Mouse (Mus musculus) embryo, embryonic 11 days (tissue): ENCODE data around the gene Hoxa4.
A peak's percentile ranks its signal among the peaks of the same experiment; 100 is the strongest.

ENCODE experiments used
- DNase-seq: peaks from one replicate; pipeline ENCODE4 v3.0.0-alpha.2; 2015

Hoxa4 gene

GRCm38 (mm10) chr6:52203121-52203370, 11.5 kb upstream of the Hoxa4 start:
- no peak for DNase-seq

GRCm38 (mm10) chr6:52202362-52203120, 11.0 kb upstream of the Hoxa4 start:
- no peak for DNase-seq

- DNase-seq: no peak
Measured at GRCm38 (mm10) chr6:52201269-52201668, 9.7 kb upstream of the Hoxa4 start.

GRCm38 (mm10) chr6:52200751-52201250, 9.2 kb upstream of the Hoxa4 start:
- DNase-seq: no peak

- DNase-seq: no peak
Measured at GRCm38 (mm10) chr6:52200073-52200750, 8.7 kb upstream of the Hoxa4 start.

- peak; percentile 88 for DNase-seq
Measured at GRCm38 (mm10) chr6:52197271-52197670, 5.7 kb upstream of the Hoxa4 start.

GRCm38 (mm10) chr6:52196811-52197210, 5.3 kb upstream of the Hoxa4 start:
- DNase-seq: no peak

- DNase-seq: peak; percentile 84
Measured at GRCm38 (mm10) chr6:52194690-52195089, 3.1 kb upstream of the Hoxa4 start.

- peak; percentile 95 for DNase-seq
Measured at GRCm38 (mm10) chr6:52191860-52192550, 452 bp upstream of the Hoxa4 start.

- no peak for DNase-seq
Measured at GRCm38 (mm10) chr6:52190410-52190809, 1.1 kb downstream of the Hoxa4 start.

- no peak for DNase-seq
Measured at GRCm38 (mm10) chr6:52189909-52190308, 1.6 kb downstream of the Hoxa4 start.

GRCm38 (mm10) chr6:52189172-52189591, 2.4 kb downstream of the Hoxa4 start:
- peak; percentile 55 for DNase-seq

- no peak for DNase-seq
Measured at GRCm38 (mm10) chr6:52186500-52186899, 5.1 kb downstream of the Hoxa4 start.

GRCm38 (mm10) chr6:52185834-52186233, 5.7 kb downstream of the Hoxa4 start:
- DNase-seq: no peak

- peak; percentile 78 for DNase-seq
Measured at GRCm38 (mm10) chr6:52185222-52185621, 6.3 kb downstream of the Hoxa4 start.

- DNase-seq: no peak
Measured at GRCm38 (mm10) chr6:52184668-52185067, 6.9 kb downstream of the Hoxa4 start.

GRCm38 (mm10) chr6:52183311-52184080, 8.1 kb downstream of the Hoxa4 start:
- no peak for DNase-seq

GRCm38 (mm10) chr6:52182793-52183192, 8.8 kb downstream of the Hoxa4 start:
- peak; percentile 51 for DNase-seq

GRCm38 (mm10) chr6:52182030-52182429, 9.5 kb downstream of the Hoxa4 start:
- no peak for DNase-seq

GRCm38 (mm10) chr6:52180726-52181125, 10.8 kb downstream of the Hoxa4 start:
- no peak for DNase-seq

- peak; percentile 43 for DNase-seq
Measured at GRCm38 (mm10) chr6:52180213-52180710, 11.3 kb downstream of the Hoxa4 start.

- DNase-seq: peak; percentile 43
Measured at GRCm38 (mm10) chr6:52179690-52180089, 11.9 kb downstream of the Hoxa4 start.
